Mouse (Mus musculus) left cerebral cortex, adult 11 months (tissue): Measurements from ENCODE around the gene Mroh3.

ENCODE experiments used
- DNase-seq: peaks from one replicate; pipeline ENCODE4 v3.0.0; 2022; ENCODE audit warnings: low spot score

The Mroh3 gene

GRCm38 (mm10) chr1:136156304-136156703, 56.3 kb downstream of the Mroh3 start:
- DNase-seq: no peak

- DNase-seq: no peak
Measured at GRCm38 (mm10) chr1:136151371-136151770, 61.3 kb downstream of the Mroh3 start.

GRCm38 (mm10) chr1:136149702-136150101, 62.9 kb downstream of the Mroh3 start:
- DNase-seq: no peak

GRCm38 (mm10) chr1:136143514-136143913, 69.1 kb downstream of the Mroh3 start:
- peak; percentile 67 for DNase-seq

DNA sequence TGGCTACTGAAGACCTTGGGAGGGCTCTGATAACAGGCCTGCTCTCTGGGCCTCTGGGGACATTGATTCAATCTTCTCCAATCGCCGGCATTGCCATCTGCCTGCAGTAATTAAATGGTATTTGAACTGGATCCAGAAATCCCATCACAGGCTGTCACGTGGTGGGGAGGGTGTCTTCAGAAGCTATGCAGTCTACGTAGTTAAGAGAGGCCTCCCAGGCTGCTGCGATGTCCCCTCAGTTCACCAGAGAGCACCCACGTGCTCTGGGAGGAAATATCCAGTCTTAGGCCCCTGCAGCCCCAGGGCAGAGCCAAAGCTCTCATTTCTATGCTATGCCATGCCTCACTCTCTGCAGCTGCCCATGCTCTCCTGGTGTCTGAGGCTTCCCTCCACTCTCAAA, 70.3 kb downstream of the Mroh3 start:
- DNase-seq: peak; percentile 72

DNA sequence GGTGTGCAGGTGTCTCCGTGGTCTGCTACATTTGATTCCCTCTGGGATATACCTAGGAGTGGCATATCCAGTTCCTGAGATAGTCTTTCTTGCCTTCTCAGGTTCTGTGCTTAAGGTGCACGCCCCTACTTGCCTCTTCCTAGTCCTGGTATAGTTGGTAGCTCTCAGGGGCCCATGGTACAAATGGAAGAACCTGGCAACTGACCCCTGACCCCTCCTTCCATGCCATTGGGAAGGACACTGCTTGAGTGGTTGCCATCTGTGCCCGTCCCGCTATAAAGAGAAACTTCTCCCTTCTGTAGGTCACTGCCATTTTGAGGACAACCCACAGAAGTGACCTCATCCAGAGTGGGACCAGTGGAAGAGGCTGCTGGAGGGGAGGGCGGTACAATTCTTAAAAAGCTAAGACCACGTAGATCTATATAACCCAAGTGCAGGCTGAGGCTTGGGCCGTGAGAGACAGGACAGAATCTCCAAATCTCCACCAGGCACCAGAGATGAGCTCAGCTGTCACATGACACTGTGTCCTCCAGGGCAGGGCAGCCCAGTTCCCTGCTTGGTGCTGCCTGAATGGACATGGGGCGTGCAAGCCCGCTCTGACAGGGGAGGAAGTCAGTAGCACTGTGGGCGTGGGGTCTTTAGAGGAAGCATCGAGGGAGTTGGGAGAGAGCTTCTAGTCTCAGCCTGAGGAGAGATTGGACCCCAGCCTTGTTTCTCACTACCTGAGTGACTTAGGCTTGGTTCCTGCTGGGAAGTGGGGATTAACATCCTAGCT, 71.3 kb downstream of the Mroh3 start:
- DNase-seq: peak; percentile 59

GRCm38 (mm10) chr1:136139990-136140640, 72.5 kb downstream of the Mroh3 start:
- DNase-seq: peak; percentile 82

- no peak for DNase-seq
Measured at GRCm38 (mm10) chr1:136138191-136138830, 74.3 kb downstream of the Mroh3 start.

DNA sequence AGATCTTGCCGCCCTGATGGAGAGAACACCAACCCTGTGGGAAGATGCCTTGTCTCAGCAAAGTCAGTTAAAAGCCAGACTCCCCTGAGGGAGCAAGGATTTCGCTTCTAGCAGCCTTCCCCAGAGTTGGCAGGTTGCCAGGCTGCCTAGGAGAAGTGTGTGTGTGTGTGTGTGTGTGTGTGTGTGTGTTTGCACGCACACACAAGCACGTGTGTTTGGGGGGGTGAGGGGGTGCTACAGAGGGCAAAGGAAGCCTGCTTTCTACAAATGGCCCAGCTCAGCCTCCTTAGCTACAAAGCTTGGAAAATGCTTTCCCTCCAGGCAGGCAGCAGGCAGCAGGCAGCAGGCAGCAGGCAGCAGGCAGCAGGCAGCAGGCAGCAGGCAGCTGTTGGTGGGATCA, 75.1 kb downstream of the Mroh3 start:
- DNase-seq: no peak

- DNase-seq: no peak
Measured at GRCm38 (mm10) chr1:136137071-136137531, 75.5 kb downstream of the Mroh3 start.

GRCm38 (mm10) chr1:136136547-136136946, 76.1 kb downstream of the Mroh3 start:
- DNase-seq: no peak

GRCm38 (mm10) chr1:136135777-136136444, 76.7 kb downstream of the Mroh3 start:
- DNase-seq: no peak

DNA sequence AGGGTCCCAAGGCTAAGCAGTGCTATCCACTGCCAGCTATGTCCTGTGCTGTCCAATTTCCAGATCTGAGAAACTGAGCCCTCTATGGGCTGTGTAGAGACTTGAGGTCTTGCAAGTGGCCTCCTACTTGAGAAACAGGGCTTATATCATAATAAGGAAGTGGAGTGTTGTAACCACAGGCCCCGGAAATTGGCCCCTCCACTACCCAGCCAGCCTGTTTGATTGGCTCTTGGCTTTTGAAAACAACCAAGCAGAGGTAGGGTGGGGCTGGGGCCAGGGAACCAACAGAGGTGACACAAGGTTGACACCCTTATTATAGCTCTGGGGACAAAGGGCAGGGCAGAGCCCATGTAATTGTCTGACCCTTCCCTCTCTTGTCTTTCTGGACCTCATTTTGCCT, 77.6 kb downstream of the Mroh3 start:
- no peak for DNase-seq

DNA sequence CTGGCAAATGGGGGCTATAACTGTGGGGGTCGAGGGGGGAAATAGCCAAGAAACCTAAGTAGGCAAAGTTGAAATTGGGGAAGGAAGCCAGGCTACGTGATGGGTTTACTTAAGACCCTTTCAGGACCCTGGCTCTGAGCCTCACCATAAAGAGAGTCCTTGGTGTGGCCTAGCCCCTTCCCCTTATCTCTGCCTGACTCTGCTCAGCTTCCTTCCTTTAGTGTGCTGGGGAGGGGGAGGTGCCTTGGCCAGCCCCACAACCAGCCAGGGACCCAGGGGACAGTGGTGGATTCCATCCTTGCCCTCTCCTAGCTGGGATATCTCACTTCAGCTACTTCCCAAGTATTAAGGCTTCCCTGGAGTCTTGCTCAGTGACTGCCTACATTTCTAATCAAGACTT, 78.1 kb downstream of the Mroh3 start:
- no peak for DNase-seq

- DNase-seq: no peak
Measured at GRCm38 (mm10) chr1:136133570-136134240, 78.9 kb downstream of the Mroh3 start.

DNA sequence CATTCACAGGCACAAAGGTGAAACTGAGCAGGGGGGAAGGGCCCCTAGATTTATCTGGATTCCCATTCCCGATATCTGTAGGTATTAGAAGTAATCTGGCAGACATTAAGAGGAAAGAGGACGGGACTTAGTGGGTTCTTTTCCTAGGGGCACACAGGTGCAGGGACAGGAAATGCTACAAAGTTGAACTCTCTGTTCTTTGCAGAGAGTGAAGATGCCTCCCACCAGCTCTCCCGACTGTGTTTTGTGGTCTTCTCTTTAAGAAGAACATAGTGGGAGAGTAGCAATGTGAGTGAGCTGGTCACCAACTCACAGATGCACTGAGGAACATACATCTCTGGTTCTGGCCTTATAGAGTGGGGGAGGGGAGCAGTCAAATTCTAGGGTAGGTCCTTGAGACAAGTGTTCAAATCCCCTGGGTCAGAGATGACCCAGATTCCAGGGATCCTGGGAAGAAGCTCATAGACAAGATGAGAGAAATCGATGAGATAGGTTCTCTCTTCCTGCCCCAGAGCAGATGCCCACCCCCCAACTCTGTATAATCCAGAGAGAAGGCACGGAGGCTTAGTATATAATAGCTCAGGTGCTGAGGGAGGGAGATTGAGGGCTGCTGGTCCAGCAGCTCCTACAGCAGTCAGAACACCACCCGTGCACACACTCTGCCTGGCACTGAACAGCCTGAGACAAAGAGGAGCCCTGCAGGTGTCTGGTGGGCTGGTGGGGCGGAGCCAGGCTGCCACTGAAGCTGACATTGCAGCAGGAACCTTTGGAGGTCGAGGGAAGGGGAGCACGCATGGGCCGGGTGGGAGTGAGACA, 80.0 kb downstream of the Mroh3 start:
- no peak for DNase-seq
